ENCODE assay signal across 9 mouse cellular contexts in genomic region chr2:132512051-132512976, GRCm38 (mm10).
DNase-seq lines count a peak whose midpoint lies in the region; ATAC-seq and TF ChIP-seq lines count a peak whose summit lies in the region.
"Had no signal": no experiment of that assay in that cellular context is flagged by ENCODE, and none has a peak within 500 bp of the region (broad histone marks: within the 10 kb centered on the region; RNA-seq: fewer than 3 reads in every experiment).

No protein-coding gene starts in this region.

- peaks cover 2% of the 10 kb centered on the region; the same call in 1 of the 2 replicates for H3K4me1 ChIP-seq in heart, embryonic 12.5 days (replicated peaks)
- H3K4me1 ChIP-seq in cortical plate, adult 2 months (ENCODE audit: control insufficient read depth, insufficient read depth, low read length): peaks cover 16% of the 10 kb centered on the region
- no peaks in the 10 kb centered on the region for H3K4me1 ChIP-seq in midbrain, postnatal 0 days (ENCODE audit: insufficient read depth, low read length)

- no peak for TF ChIP-seq CTCF in cortical plate, adult 2 months (IDR thresholded peaks at IDR 0.05; ENCODE audit: extremely low read depth, insufficient read depth, low read length)
- TF ChIP-seq CTCF in midbrain, postnatal 0 days (IDR thresholded peaks at IDR 0.05): no peak

- TF ChIP-seq POLR2A in cortical plate, adult 2 months (IDR thresholded peaks at IDR 0.05; ENCODE audit: extremely low read depth, insufficient read depth, low read length): no peak

- peak overlapping the region; percentile 34; the same call in 1 of the 2 replicates for H3K27ac ChIP-seq in heart, embryonic 12.5 days (ENCODE audit: poor library complexity, severe bottlenecking)
- peak overlapping the region; percentile 67 for H3K27ac ChIP-seq in cortical plate, adult 2 months (ENCODE audit: insufficient read depth, low read length)
- no peak overlapping the region for H3K27ac ChIP-seq in midbrain, postnatal 0 days (ENCODE audit: low read depth, low read length)

- peak overlapping the region; percentile 38 for H3K4me2 ChIP-seq in heart, embryonic 12.5 days
- no peak overlapping the region for H3K4me2 ChIP-seq in midbrain, postnatal 0 days (ENCODE audit: low read depth, low read length, poor library complexity, severe bottlenecking)

- no peaks in the 10 kb centered on the region for H3K36me3 ChIP-seq in heart, embryonic 12.5 days
- H3K36me3 ChIP-seq in midbrain, postnatal 0 days (ENCODE audit: insufficient read depth, low read length): no peaks in the 10 kb centered on the region

- no peak overlapping the region for H3K4me3 ChIP-seq in heart, embryonic 12.5 days
- H3K4me3 ChIP-seq in cortical plate, adult 2 months (ENCODE audit: insufficient read depth, low read length): no peak overlapping the region
- no peak overlapping the region for H3K4me3 ChIP-seq in midbrain, postnatal 0 days (ENCODE audit: low read depth, low read length)

- 25% methylated on average over 19 of the region's 19 CpGs for WGBS in heart, embryonic 12.5 days
- 39% methylated on average over 19 of the region's 19 CpGs for WGBS in midbrain, postnatal 0 days

- no peaks in the 10 kb centered on the region for H3K27me3 ChIP-seq in heart, embryonic 12.5 days (replicated peaks)
- H3K27me3 ChIP-seq in midbrain, postnatal 0 days (ENCODE audit: insufficient read depth, low read length): no peaks in the 10 kb centered on the region

- peak; percentile 64 for ATAC-seq in heart, embryonic 12.5 days (ENCODE audit: insufficient number of reproducible peaks, low FRiP score)
- ATAC-seq in midbrain, postnatal 0 days (ENCODE audit: low FRiP score): peak; percentile 35; the same call in 1 of the 2 replicates
- ATAC-seq: forebrain, embryonic 14.5 days had no signal

- no peak for DNase-seq in heart, adult 9 months (ENCODE audit: low spot score in 2 of 2)
- DNase-seq in B cell, adult 2 months: peak; percentile 31 to 43
- DNase-seq in midbrain, postnatal 0 days (ENCODE audit: low spot score): no peak
- no peak for DNase-seq in layer of hippocampus, postnatal 36 days
- DNase-seq in neural tube, embryonic 10.5 days (ENCODE audit: extremely low spot score, low spot score): no peak
- no peak for DNase-seq in right cerebral cortex, postnatal 25 days

- H3K9ac ChIP-seq in heart, embryonic 12.5 days: 0 out of 2 replicates have a peak overlapping the region, but pooled peaks have one; percentile 7
- no peak overlapping the region for H3K9ac ChIP-seq in midbrain, postnatal 0 days (replicated peaks; ENCODE audit: low read length, poor library complexity, severe bottlenecking)

- no peaks in the 10 kb centered on the region for H3K9me3 ChIP-seq in heart, embryonic 12.5 days (replicated peaks)
- H3K9me3 ChIP-seq in midbrain, postnatal 0 days (ENCODE audit: low read length): no peaks in the 10 kb centered on the region

Comparison
In these comparisons a context has a peak if more than half of its experiments do, and no peak if none do; other contexts are left out.
1. DNase-seq: peak in B cell, adult 2 months (2 of 2); none in heart, adult 9 months (0 of 2), midbrain, postnatal 0 days (single experiment), layer of hippocampus, postnatal 36 days (0 of 2), neural tube, embryonic 10.5 days (single experiment) and right cerebral cortex, postnatal 25 days (single experiment).